Mouse (Mus musculus): ENCODE measurements around the gene Socs3.

Socs3 gene

DNA sequence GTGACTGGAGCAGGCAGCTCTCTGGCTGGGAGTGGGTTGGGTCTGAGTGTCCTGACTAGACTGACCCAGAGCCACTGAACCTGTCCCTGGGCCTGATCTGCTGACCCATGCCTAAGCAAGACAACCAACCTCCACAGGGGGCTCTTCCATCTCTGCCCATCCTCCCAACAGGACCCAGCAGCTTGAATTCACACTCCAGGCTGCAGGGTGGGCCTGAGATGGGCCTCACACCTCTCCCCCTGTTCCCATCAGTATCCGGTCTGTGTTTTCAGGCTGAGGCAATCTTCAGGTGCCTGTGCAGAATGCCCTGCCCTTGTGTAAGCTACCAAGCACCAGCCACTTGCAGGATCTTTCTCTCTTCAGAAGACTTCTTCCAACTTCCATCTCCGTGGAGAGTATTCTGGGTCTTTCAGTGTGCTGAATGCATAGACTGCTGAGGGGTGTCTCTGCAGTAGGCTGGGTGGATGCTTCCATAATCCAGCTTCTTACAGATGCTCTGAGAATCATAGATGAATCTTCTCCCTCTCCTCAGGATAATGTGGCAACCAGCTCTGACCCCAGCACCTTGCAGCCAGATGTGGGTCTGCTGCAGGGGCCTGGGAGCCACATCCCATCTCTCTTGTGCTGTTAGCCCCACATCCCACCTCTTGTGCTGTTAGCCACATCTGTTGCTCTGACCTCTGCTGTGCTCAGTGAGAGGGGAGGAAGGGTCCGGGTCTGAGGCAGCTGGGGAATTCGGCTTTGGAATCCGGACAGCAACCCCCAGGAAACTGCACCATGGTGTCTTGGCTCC is 35.1 kb downstream of the Socs3 start:
- ATAC-seq (ENCODE audit: insufficient number of reproducible peaks, low FRiP score, low TSS enrichment), result no peak

DNA sequence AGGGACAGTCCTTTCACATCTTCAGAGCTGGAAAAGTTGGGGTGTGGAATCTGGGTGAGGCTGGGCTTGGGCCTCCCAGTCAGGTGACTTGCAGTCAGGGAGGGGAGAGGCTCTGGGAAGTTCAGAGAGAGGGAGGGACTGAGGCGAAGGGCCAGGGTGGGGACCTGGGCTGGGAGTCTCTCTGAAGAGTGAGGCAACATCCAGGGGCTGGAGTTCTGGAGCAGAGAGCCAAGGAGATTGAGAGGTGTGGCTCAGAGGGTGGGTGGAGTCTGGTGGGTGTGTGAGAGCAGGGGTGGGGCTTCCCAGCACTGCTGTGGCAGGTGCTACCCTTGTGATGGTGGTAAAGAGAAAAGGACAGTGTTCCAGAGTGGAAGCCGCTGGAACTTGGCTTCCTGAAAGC is 35.7 kb downstream of the Socs3 start:
- ATAC-seq (ENCODE audit: insufficient number of reproducible peaks, low FRiP score, low TSS enrichment), result no peak

DNA sequence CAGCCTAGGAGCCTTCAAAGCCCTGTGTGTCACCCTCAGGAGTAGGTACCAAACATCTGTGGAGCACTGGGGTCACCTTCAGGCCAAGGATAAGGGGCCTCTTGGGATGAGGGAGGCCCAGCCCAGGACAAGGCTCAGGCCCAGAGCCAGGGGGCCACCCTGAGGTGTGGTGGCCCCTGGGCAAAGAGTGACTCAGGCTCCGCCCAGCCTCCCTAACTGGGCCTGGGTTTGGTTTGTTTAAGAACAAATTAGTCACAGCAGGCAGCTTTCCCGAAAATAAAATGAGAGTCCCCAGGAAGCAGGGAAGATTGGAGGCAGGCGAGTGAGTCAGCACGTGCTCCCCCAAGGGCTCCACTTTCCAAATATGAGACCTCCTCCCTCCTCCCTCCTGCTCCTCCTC is 37.7 kb downstream of the Socs3 start:
- ATAC-seq (ENCODE audit: insufficient number of reproducible peaks, low FRiP score, low TSS enrichment), result no peak

DNA sequence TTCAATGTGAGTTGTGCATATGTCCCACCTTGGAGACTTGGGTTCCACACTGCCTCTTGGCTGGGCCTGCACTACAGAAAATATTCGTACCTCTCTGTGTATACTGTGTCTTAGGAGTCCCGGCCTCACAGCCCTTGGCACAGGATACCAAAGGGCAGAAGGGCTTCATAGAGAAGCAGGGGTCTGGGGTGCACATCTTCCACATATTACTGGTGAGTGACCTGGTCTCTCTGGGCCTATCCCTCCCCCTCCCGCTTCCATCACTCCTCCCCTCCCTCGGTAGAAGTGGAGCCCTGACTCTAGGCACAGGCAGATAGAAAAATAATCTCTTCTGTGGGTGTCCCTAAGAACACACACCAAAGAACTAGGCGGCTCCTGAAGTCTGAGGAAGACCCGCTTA is 38.3 kb downstream of the Socs3 start:
- no peak for ATAC-seq (ENCODE audit: insufficient number of reproducible peaks, low FRiP score, low TSS enrichment)

DNA sequence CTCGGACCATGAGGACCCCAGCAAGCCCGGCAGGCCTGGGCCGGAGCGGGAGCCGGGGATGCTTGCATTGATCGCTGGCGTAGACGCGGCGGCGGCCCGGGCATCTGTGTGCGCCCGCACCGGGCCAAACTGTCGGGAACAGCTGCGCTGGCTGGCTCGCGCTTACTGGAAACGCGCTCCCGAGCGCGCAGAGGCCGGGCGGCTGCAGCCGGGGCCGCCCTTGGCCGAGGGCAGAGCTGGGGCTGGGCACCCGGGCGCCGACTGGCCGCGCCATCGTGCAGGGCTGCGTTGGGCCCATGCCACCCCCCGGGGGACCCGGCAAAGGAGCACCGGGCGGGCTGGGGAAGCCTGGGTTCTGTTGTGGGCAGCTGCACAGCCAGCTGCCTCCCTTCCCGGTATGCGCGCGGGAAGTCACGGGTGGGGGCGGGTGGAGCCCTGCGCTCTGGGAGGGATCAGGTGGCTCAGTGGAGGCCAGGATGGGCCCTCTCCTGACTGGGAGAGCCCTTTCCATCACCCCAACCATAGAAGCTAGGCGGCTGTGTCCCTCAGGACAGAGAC is 39.0 kb downstream of the Socs3 start:
- no peak for ATAC-seq (ENCODE audit: insufficient number of reproducible peaks, low FRiP score, low TSS enrichment)

DNA sequence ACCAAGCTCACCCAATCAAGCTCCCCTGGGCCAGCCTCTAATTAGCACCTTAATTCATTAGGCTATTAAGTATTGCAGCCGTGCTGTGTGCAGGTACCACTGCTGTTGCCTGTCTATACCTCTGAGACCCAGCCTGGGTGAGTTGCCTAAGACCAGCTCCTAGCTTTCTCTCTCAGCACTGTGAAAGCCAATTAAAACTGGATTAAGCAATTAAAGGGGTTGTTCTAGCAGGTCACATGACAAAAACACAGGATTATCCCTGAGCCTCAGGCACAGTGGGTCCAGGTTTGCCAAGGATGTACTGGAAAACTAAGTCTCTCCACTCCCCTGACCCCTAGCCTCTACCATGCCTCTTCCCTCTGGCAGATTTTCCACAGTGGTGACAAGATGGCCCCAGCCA is 44.3 kb downstream of the Socs3 start:
- no peak for ATAC-seq (ENCODE audit: insufficient number of reproducible peaks, low FRiP score, low TSS enrichment)

DNA sequence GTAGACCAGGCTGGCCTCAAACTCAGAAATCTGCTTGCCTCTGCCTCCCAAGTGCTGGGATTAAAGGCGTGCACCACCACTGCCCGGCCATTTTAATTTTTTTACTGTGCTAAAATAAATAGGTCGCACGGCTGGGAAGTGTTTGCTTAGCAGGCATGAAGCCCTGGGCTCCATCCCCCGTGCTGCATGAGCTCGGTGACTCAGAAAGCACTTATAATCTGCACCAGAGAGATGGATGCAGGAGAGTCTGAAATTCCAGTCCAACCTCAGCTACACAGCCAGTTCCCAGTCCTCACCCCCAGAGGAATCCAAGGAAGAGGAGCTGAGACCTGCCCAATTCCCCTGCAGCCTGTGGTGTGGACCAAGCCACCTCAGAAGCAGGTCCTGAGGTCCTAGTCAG is 45.4 kb downstream of the Socs3 start:
- ATAC-seq (ENCODE audit: insufficient number of reproducible peaks, low FRiP score, low TSS enrichment), result no peak

DNA sequence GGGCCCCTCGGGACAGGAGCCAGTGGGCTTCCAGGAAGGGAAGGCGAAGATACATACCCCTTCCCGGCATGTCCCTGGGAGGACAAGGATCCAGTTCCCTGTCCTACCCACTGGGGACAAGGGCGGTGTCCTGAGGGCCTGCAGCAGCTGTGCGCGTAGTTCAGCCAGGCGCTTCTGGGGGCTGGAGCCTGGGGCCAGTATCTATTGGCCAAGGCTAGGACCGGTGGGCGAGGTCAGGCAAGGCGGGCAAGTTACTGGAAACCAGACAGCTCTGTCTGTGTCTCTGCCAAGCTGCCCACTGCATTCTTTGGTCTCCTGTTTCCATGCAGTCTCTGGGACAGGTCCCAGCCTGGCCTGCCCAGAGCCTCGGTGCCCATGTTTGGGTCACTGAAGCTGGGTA is 46.6 kb downstream of the Socs3 start:
- ATAC-seq (ENCODE audit: insufficient number of reproducible peaks, low FRiP score, low TSS enrichment), result no peak

DNA sequence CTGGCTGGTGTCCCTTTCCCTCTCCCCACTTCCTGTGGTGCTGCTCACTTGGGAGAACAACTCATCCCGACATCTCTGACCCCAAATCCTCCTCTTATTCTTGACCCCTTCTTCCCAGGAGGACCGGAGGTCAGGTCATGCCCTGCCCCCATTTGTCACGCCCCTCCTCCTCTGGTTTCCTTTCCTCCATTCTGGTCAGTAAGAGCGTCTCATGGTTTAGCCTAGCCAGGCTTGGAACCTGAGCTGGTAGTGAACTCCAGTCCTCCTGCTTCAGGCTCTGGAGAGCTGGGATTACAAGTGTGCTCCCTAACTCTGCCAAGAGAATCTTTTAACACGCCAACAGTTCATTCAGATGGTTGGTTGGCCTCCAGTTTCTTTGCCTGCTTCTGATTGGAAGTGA is 50.6 kb downstream of the Socs3 start:
- ATAC-seq (ENCODE audit: insufficient number of reproducible peaks, low FRiP score, low TSS enrichment), result no peak

DNA sequence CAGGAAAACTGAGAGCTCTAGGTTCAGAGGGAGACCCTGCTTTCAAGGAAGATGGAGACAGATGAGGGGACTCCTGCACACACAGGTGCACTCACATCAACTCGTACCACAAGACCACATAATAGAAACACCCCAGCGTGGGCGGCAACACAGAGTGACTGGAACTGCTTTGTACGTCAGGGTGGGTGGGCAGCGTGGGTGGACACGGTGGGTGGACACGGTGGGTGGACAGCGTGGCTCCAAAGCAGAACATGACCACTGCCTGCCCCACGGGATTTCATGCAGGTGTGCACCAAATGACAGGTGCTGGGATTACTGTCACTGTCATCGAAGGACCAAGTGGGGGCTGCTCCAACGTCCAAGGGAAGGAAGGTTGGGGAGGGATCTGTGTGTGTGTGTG is 51.3 kb downstream of the Socs3 start:
- ATAC-seq (ENCODE audit: insufficient number of reproducible peaks, low FRiP score, low TSS enrichment), result no peak

All from cerebellum, adult (tissue).